Mouse (Mus musculus): ENCODE data around the gene Ndufa4l2.

The Ndufa4l2 gene

GRCm38 (mm10) chr10:127509837-127510701 is 4.7 kb upstream of the Ndufa4l2 start:
- peak; percentile 51 for DNase-seq

- no peak for DNase-seq
These were observed 3.7 kb upstream of the Ndufa4l2 start for GRCm38 (mm10) chr10:127510895-127511617.

- DNase-seq: peak; percentile 87
These were observed 3.0 kb upstream of the Ndufa4l2 start for GRCm38 (mm10) chr10:127511634-127512306.

- no peak for DNase-seq
These were observed 2.5 kb upstream of the Ndufa4l2 start for GRCm38 (mm10) chr10:127512307-127512666.

- DNase-seq: peak; percentile 91
These were observed 2.0 kb upstream of the Ndufa4l2 start for GRCm38 (mm10) chr10:127512813-127513212.

GRCm38 (mm10) chr10:127513501-127514091 is 1.2 kb upstream of the Ndufa4l2 start:
- no peak for DNase-seq

GRCm38 (mm10) chr10:127514111-127514698 is 562 bp upstream of the Ndufa4l2 start:
- DNase-seq: no peak

- no peak for DNase-seq
These were observed 660 bp downstream of the Ndufa4l2 start for GRCm38 (mm10) chr10:127515271-127515982.

GRCm38 (mm10) chr10:127515983-127516459 is 1.3 kb downstream of the Ndufa4l2 start:
- DNase-seq: no peak

- DNase-seq: no peak
These were observed 2.0 kb downstream of the Ndufa4l2 start for GRCm38 (mm10) chr10:127516576-127517260.

GRCm38 (mm10) chr10:127517941-127518340 is 3.2 kb downstream of the Ndufa4l2 start:
- DNase-seq: no peak

- no peak for DNase-seq
These were observed 4.4 kb downstream of the Ndufa4l2 start for GRCm38 (mm10) chr10:127519041-127519701.

GRCm38 (mm10) chr10:127519903-127520713 is 5.3 kb downstream of the Ndufa4l2 start:
- no peak for DNase-seq

- DNase-seq: no peak
These were observed 6.1 kb downstream of the Ndufa4l2 start for GRCm38 (mm10) chr10:127520714-127521357.

GRCm38 (mm10) chr10:127521611-127522080 is 6.9 kb downstream of the Ndufa4l2 start:
- DNase-seq: no peak

- DNase-seq: peak; percentile 81
These were observed 7.4 kb downstream of the Ndufa4l2 start, which contains the start of gene Shmt2 for GRCm38 (mm10) chr10:127522088-127522581. Shmt2 (minus strand) TSS chr10:127522444.

- DNase-seq: no peak
These were observed 10.0 kb downstream of the Ndufa4l2 start for GRCm38 (mm10) chr10:127524646-127525255.

GRCm38 (mm10) chr10:127526048-127526447 is 11.3 kb downstream of the Ndufa4l2 start:
- no peak for DNase-seq
